Mouse (Mus musculus) neural tube, embryonic 13.5 days (tissue): ENCODE measurements at regions not wholly inside any gene's neighbourhood (a gene's known extent, or its start where the extent isn't known, plus 50 kb on each side); places are given as distances from the start of the nearest gene placed in this dataset.

Experiments
- ATAC-seq: fragments of 200-750 bp; cut with Nextera tagmentation; 2 replicates; pipeline ENCODE4 v1.8.0; 2017; ENCODE audit warnings: low read depth, mild to moderate bottlenecking, moderate TSS enrichment, moderate library complexity
- H3K27ac ChIP-seq: fragments of 300-500 bp; sonication (generic); replicated peaks from 2 replicates; pipeline ENCODE4 v1.5.1; 2015; ENCODE audit warnings: moderate library complexity, mild to moderate bottlenecking, inconsistent platforms
- H3K27me3 ChIP-seq: fragments of 300-500 bp; sonication (generic); 2 replicates; pipeline ENCODE4 v1.6.1; 2015; ENCODE audit warnings: mild to moderate bottlenecking, inconsistent platforms
- H3K36me3 ChIP-seq: fragments of 300-500 bp; sonication (generic); 2 replicates; pipeline ENCODE4 v1.6.1; 2015; ENCODE audit warnings: mild to moderate bottlenecking, inconsistent platforms
- H3K4me1 ChIP-seq: fragments of 300-500 bp; sonication (generic); replicated peaks from 2 replicates; pipeline ENCODE4 v1.6.1; 2015; ENCODE audit warnings: inconsistent platforms
- H3K4me2 ChIP-seq: fragments of 300-500 bp; sonication (generic); 2 replicates; pipeline ENCODE4 v1.6.1; 2015; ENCODE audit warnings: inconsistent platforms, mild to moderate bottlenecking, moderate library complexity
- H3K4me3 ChIP-seq: fragments of 300-500 bp; sonication (generic); 2 replicates; pipeline ENCODE4 v1.5.1; 2015; ENCODE audit warnings: mild to moderate bottlenecking, inconsistent platforms
- H3K9ac ChIP-seq: fragments of 300-500 bp; sonication (generic); 2 replicates; pipeline ENCODE4 v1.6.1; 2015; ENCODE audit warnings: moderate library complexity, mild to moderate bottlenecking, inconsistent platforms
- H3K9me3 ChIP-seq: fragments of 300-500 bp; sonication (generic); 2 replicates; pipeline ENCODE4 v1.6.1; 2016; ENCODE audit warnings: inconsistent platforms
- WGBS: fragments of 180-500 bp; shearing (Covaris S2); methylation state at CpG from one replicate; pipeline ENCODE4 v1.1.7; 2015; 5-methylcytosine and 5-hydroxymethylcytosine counted together

- Histone ChIP-seq H3K9ac (no peak overlapping the region), H3K4me2 (0 out of 2 replicates have a peak overlapping the region, but pooled peaks have one; percentile 20), H3K4me3 (no peak overlapping the region), H3K27me3 (no peaks in the 10 kb centered on the region), H3K9me3 (peaks cover 3% of the 10 kb centered on the region; the same call in 1 of the 2 replicates), H3K27ac (peak overlapping the region; percentile 33; the same call in 1 of the 2 replicates), H3K36me3 (no peaks in the 10 kb centered on the region), H3K4me1 (0 out of 2 replicates have a peak, but pooled peaks cover 7% of the 10 kb centered on the region)
- ATAC-seq: peak; percentile 77; the same call in 1 of the 2 replicates
- 59% methylated on average over 12 of the region's 12 CpGs for WGBS
Observed at GRCm38 (mm10) chr19:30435054-30435738, 114.3 kb downstream of the Dkk1 start.

DNA sequence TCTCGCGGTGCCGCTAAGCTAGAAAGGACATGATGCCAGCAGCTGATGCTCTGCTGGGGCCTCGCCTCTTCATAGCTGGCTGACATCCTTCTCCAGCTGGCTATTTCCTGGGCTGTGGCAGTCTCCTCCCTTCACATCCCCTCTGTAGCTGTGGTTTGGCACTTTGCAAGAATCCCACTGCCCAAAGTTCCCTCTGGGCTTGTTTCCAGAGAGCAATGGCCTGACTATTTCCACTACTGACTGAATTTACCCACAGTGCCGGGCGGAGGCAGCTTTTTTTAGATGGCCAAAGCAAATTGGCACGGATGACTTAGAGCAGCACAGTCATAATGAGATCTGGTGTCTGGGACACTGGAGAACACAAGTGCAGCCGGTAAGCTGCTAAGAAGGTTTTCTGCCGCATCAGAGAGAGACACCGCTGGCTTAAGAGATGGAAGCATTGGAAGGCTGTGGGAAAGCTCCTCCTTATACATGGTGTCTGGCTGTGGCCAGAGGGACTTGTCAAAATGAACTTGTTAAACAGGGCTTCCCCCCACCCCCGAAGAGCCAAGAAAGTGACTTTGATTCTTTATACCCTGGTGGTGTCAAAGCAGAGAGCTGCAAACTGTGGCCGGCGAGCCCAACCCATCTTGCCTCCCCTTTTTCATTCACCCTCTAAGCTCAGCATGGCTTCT is 98.5 kb downstream of the Dkk1 start:
- Histone ChIP-seq H3K9ac (no peak overlapping the region), H3K36me3 (no peaks in the 10 kb centered on the region), H3K4me2 (no peak overlapping the region), H3K27ac (no peak overlapping the region), H3K9me3 (no peaks in the 10 kb centered on the region), H3K4me3 (no peak overlapping the region), H3K4me1 (peaks cover 9% of the 10 kb centered on the region), H3K27me3 (no peaks in the 10 kb centered on the region)
- WGBS: 84% methylated on average over 13 of the region's 13 CpGs
- ATAC-seq: no peak

DNA sequence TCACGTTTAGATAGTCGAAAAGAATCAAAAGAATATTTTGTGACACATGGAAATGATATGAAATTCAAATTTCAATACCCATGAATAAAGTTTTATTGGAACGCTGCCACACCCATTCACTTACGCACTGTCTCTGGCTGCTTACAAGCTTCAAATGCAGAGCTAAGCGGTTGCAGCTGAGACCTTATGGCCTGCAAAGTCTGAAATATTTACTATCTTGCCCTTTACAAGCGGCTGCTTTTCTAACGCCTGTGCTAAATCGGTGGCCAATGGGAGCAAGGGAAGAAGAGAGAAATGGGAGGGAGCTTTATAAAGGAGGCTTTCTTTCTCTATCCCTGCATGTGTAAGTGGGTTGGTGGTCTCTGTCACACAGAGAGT is 97.9 kb downstream of the Dkk1 start:
- Histone ChIP-seq H3K27ac (no peak overlapping the region), H3K4me3 (no peak overlapping the region), H3K36me3 (no peaks in the 10 kb centered on the region), H3K9ac (no peak overlapping the region), H3K4me2 (no peak overlapping the region), H3K9me3 (no peaks in the 10 kb centered on the region), H3K27me3 (no peaks in the 10 kb centered on the region), H3K4me1 (peaks cover 7% of the 10 kb centered on the region)
- ATAC-seq: no peak
- 52% methylated on average over 8 of the region's 8 CpGs for WGBS

DNA sequence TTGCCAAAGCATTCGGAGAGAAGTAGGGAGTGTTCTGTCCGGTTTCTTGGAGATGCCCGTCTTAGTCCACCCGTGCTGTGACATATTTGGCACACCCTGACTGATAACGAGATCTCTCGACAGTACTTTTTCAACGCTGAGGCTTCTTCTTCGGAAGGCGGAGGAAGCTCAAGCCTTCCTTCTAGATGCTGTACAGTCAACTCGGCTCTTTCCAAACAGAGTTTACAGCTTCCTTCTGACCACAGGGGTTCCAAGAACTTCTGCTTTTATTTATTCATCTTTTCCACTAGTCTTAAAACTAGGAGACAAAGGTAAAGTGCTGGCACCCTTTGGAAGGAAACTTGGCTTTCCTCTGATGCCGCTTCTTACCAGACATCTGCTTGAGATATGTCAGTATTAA is 96.8 kb downstream of the Dkk1 start:
- H3K27ac ChIP-seq: no peak overlapping the region
- WGBS: 93% methylated on average over 11 of the region's 11 CpGs
- H3K36me3 ChIP-seq: no peaks in the 10 kb centered on the region
- no peak for ATAC-seq
- H3K9ac ChIP-seq: no peak overlapping the region
- no peaks in the 10 kb centered on the region for H3K27me3 ChIP-seq
- no peak overlapping the region for H3K4me3 ChIP-seq
- H3K9me3 ChIP-seq: no peaks in the 10 kb centered on the region
- H3K4me1 ChIP-seq: no peaks in the 10 kb centered on the region
- H3K4me2 ChIP-seq: no peak overlapping the region

DNA sequence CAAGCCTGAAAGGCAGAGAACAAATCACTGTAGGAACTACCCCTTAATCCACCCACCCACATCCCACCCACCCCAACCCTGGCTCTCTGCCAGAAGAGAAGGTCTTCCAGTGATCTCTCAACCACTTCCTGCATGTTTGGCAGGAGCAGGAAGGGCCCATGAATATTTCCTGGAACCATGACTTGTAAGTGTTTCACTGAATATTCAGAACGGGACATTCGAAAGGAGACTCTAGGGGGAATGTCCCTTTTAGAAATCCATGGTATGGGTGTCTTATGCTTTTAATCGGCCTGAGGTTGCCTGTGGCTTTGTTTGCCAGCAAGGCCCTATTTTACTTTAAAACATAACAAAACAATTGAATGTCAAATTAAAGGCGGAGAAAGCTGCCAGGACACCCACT is 66.0 kb downstream of the Dkk1 start:
- WGBS: 37% methylated on average over 4 of the region's 4 CpGs
- H3K9me3 ChIP-seq: no peaks in the 10 kb centered on the region
- no peaks in the 10 kb centered on the region for H3K27me3 ChIP-seq
- no peak overlapping the region for H3K4me3 ChIP-seq
- no peak overlapping the region for H3K27ac ChIP-seq
- H3K36me3 ChIP-seq: no peaks in the 10 kb centered on the region
- H3K4me2 ChIP-seq: no peak overlapping the region
- ATAC-seq: no peak
- H3K4me1 ChIP-seq: peaks cover 8% of the 10 kb centered on the region
- H3K9ac ChIP-seq: no peak overlapping the region

- Histone ChIP-seq H3K4me2 (no peak overlapping the region), H3K9ac (no peak overlapping the region), H3K27me3 (no peaks in the 10 kb centered on the region), H3K9me3 (no peaks in the 10 kb centered on the region), H3K4me3 (no peak overlapping the region), H3K4me1 (no peaks in the 10 kb centered on the region), H3K27ac (no peak overlapping the region), H3K36me3 (no peaks in the 10 kb centered on the region)
- 41% methylated on average over 3 of the region's 3 CpGs for WGBS
- no peak; the same call in 1 of the 2 replicates for ATAC-seq
Observed at GRCm38 (mm10) chr19:30489786-30490185, 59.7 kb downstream of the Dkk1 start.

- H3K4me1 ChIP-seq: no peaks in the 10 kb centered on the region
- no peaks in the 10 kb centered on the region for H3K9me3 ChIP-seq
- no peak overlapping the region for H3K4me3 ChIP-seq
- no peak overlapping the region for H3K4me2 ChIP-seq
- no peak overlapping the region for H3K9ac ChIP-seq
- no peaks in the 10 kb centered on the region for H3K36me3 ChIP-seq
- WGBS: 52% methylated on average over 9 of the region's 9 CpGs
- H3K27me3 ChIP-seq: no peaks in the 10 kb centered on the region
- no peak for ATAC-seq
- H3K27ac ChIP-seq: no peak overlapping the region
Observed at GRCm38 (mm10) chr19:30490916-30491315, 58.5 kb downstream of the Dkk1 start.
